Mouse (Mus musculus) adipocyte (in vitro differentiated cells): ENCODE data around the gene Acot7.

Experiments used
- DNase-seq: peaks from one replicate; pipeline ENCODE4 v3.0.0-alpha.2; 2016; ENCODE audit warnings: low spot score

Acot7 gene

GRCm38 (mm10) chr4:152179946-152180660 lies 2.2 kb downstream of the Acot7 start:
- DNase-seq: no peak

GRCm38 (mm10) chr4:152182205-152182604 lies 4.3 kb downstream of the Acot7 start:
- DNase-seq: no peak

- peak; percentile 77 for DNase-seq
Measured at GRCm38 (mm10) chr4:152184353-152185035, 6.6 kb downstream of the Acot7 start.

- peak; percentile 93 for DNase-seq
Measured at GRCm38 (mm10) chr4:152185137-152185509, 7.2 kb downstream of the Acot7 start.

- peak; percentile 88 for DNase-seq
Measured at GRCm38 (mm10) chr4:152185510-152186204, 7.7 kb downstream of the Acot7 start.

GRCm38 (mm10) chr4:152186205-152187082 lies 8.5 kb downstream of the Acot7 start:
- peak; percentile 73 for DNase-seq

- no peak for DNase-seq
Measured at GRCm38 (mm10) chr4:152187142-152187541, 9.2 kb downstream of the Acot7 start.

GRCm38 (mm10) chr4:152188651-152189050 lies 10.7 kb downstream of the Acot7 start:
- DNase-seq: no peak

GRCm38 (mm10) chr4:152189071-152189470 lies 11.1 kb downstream of the Acot7 start:
- DNase-seq: no peak

GRCm38 (mm10) chr4:152189691-152190090 lies 11.8 kb downstream of the Acot7 start:
- DNase-seq: no peak

- DNase-seq: no peak
Measured at GRCm38 (mm10) chr4:152190096-152190653, 12.2 kb downstream of the Acot7 start.

GRCm38 (mm10) chr4:152190701-152191100 lies 12.8 kb downstream of the Acot7 start:
- no peak for DNase-seq

- no peak for DNase-seq
Measured at GRCm38 (mm10) chr4:152192569-152192968, 14.6 kb downstream of the Acot7 start.

- DNase-seq: no peak
Measured at GRCm38 (mm10) chr4:152194476-152195175, 16.7 kb downstream of the Acot7 start.

GRCm38 (mm10) chr4:152196276-152196675 lies 18.3 kb downstream of the Acot7 start:
- no peak for DNase-seq

GRCm38 (mm10) chr4:152197545-152197944 lies 19.6 kb downstream of the Acot7 start:
- no peak for DNase-seq

- DNase-seq: no peak
Measured at GRCm38 (mm10) chr4:152199617-152200016, 21.7 kb downstream of the Acot7 start.

GRCm38 (mm10) chr4:152201492-152201891 lies 23.6 kb downstream of the Acot7 start:
- DNase-seq: no peak

- DNase-seq: no peak
Measured at GRCm38 (mm10) chr4:152202418-152202817, 24.5 kb downstream of the Acot7 start.

- DNase-seq: no peak
Measured at GRCm38 (mm10) chr4:152202905-152203304, 25.0 kb downstream of the Acot7 start.

GRCm38 (mm10) chr4:152204663-152205062 lies 26.7 kb downstream of the Acot7 start:
- DNase-seq: no peak
